Mouse (Mus musculus) gastrocnemius, adult 2 months (tissue): ENCODE measurements around the gene Optn. TPM values are rescaled to one million over a fixed set of nuclear protein-coding genes. Genes with fewer than 3 reads are reported as not detected.
A peak's percentile ranks its signal among the peaks of the same experiment; 100 is the strongest.
"Not testable (repeated sequence)": the region's sequence is repeated elsewhere in the genome, so short reads cannot be mapped to it uniquely, and the experiment has no call there.

Experiments
- DNase-seq: peaks from one replicate; pipeline ENCODE4 v3.0.0; 2022
- H3K27ac ChIP-seq: fragments of 200-600 bp; 2 replicates; pipeline ENCODE4 v1.8.1; 2022; ENCODE audit warnings: mild to moderate bottlenecking
- H3K4me3 ChIP-seq: fragments of 200-600 bp; 2 replicates; pipeline ENCODE4 v1.8.1; 2022; ENCODE audit warnings: mild to moderate bottlenecking, moderate library complexity
- CTCF ChIP-seq: fragments of 200-600 bp; IDR thresholded peaks from 2 replicates; pipeline ENCODE4 v1.8.1; 2022; ENCODE audit warnings: antibody characterized with exemption, mild to moderate bottlenecking, moderate library complexity
- intact Hi-C: fragments of 180-260 bp; cut with DNase I; formaldehyde crosslinking; loops from one replicate; pipeline ENCODE4 v1.15.1; 2025
- long read RNA-seq, 2 experiments: library from polyadenylated mRNA; stranded (forward); transcript quantifications; one replicate each; pipeline ENCODE4 v2.0.0; 2021
- total RNA-seq, 2 experiments: library from RNA; stranded (reverse); gene quantifications; 2 replicates each; pipeline ENCODE4 v1.2.3; 2021

Gene Optn
- total RNA-seq = 10 to 100 TPM; 80.2 to 99.2 TPM
- long read RNA-seq, experiment 1, transcript Optn-201 (15 exons, 2,411 nt) = minor isoform, 17 of 131 reads
- long read RNA-seq, experiment 1, transcript Optn-202 (14 exons, 2,614 nt) = major isoform, 70 of 131 reads
- long read RNA-seq, experiment 1, partial matches to known transcripts = 17 of 131 reads
- long read RNA-seq, experiment 1, other reads (novel, unspliced or antisense) = 27 of 131 reads
- long read RNA-seq, experiment 2, transcript Optn-202 (14 exons, 2,614 nt) = major isoform, 127 of 214 reads
- long read RNA-seq, experiment 2, transcript Optn-201 (15 exons, 2,411 nt) = minor isoform, 17 of 214 reads
- long read RNA-seq, experiment 2, partial matches to known transcripts = 10 of 214 reads
- long read RNA-seq, experiment 2, other reads (novel, unspliced or antisense) = 60 of 214 reads

DNA sequence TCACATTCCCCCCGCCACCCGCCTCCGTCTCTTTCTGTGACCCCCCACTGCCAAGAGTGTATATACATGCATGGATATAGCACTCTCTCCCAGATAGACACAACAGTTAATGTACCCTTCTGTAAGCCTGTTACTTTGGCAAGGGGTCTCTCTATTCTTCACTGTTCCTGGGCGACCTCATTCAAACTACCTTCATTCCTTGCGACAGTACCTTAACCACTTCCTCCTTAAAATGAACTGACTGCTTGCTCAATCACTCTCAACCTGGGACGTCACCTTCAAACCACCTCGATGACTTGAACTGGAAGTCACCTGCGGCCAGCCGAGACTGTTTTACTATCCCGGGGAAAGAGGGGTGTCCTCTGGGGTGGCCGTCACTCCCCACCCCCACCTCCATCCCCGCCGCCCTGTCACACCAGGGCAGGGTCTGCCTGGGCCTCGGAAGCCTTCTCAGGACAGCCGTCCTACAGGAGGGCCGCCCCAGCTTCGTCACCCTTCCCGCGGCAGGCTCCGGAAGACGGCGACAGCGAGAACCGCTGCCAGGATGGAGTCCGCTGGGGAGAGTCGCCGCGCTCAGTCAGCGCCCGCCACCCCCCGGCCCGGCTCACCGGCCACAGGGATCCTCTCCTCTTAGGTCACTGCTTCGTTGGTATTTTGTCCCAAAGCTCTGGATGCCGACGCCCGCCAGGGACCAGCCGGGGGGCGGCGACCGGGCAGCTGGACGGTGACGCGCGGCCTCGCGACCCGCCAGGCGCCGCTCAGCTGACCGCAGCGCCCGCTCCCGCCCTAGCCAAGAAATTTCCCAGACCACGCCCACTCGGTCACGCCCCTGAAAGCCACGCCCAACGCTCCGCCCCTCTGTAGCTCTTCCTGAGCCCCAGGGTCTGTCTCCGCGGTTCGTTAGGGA, at the start of gene Optn:
Gene Optn, minus strand, starts transcription at position 753 of the 907 bp plus-strand sequence.
- Histone ChIP-seq H3K4me3 (peak within 1 kb of the TSS; percentile 77), H3K27ac (peak within 1 kb of the TSS; percentile 94)
- peak; percentile 94 for DNase-seq
- intact Hi-C loops = loop anchor here (5.0 kb wide), 1 partner anchor 36 kb away; no protein-coding TSS in a partner anchor
- TF ChIP-seq CTCF = no peak

DNA sequence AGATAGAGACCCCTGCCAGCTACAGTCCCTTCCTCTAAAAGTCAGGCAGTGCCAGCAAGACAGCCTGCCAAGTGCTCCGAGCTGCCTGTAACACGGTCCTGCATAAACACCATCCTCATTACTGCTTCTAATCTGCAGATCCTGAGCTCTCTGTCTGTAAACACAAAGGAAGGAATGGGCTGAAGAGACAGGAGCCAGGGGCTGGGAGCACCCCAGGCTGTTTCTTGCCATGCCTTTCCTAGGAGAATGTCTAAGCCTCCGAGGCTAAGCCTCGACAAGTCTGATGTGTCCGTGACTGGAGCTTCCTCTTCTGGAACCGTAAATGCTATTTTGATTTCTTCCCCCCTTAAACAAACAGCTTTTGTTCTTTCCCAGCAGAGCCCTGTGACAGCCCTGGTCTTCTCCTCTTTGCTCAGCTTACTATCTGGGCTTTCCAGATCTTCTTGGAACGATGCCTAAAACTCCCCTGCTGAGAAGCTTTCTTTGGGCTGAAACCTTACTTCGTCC, 49.0 kb upstream of the Optn start:
- H3K27ac ChIP-seq = no peak overlapping the region
- no peak for TF ChIP-seq CTCF
- DNase-seq = no peak

DNA sequence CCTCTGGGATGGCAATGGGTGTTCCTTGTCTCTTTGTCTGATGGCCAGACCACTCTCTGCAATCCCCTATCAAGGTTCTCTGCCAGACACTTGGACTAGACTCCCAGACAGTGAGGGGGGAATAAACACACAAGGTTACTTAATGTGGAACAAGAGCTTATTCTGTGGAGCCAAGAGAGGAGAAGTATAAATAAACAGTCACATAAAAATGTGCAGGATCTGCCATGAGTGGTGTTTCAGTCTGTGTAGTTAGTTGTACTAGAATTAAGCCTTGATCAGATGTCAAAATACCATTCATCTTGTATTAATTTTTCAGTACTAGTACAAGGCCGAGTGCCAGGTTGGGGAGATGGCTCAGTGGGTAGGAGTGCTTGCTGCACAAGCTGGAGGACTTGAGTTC, 39.0 kb upstream of the Optn start:
- H3K27ac ChIP-seq = no peak overlapping the region
- DNase-seq = no peak
- intact Hi-C loops = no loop called here
- no peak overlapping the region for H3K4me3 ChIP-seq
- no peak for TF ChIP-seq CTCF

More for the DNA sequence above, 49.0 kb upstream of the Optn start:
- intact Hi-C loops = no loop called here
- H3K4me3 ChIP-seq = no peak overlapping the region

DNA sequence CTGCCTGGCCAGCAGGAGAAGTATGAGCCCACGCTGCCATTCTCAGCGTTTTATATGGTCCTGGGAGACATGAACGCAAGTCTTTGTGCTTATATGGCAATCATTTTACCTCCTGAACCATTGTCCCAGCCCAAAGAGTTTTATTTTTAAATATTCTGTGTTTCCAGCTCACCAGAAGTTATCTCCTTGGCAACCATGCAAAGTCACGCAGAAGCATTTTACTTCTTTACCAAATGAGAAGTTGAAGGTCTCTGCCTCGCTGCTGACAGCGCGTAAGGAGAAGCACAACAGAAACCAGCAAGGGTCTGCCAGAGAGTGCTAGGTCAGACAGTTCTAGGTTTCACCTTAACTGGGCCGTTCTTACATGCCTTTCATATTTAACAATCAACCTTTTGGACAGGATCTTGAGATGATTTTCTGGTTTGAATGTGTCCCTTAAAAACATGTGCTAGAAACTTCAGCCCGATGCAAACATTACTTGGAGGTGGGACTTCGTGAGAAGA, 37.9 kb upstream of the Optn start:
- no peak for DNase-seq
- H3K4me3 ChIP-seq = no peak overlapping the region
- intact Hi-C loops = no loop called here
- TF ChIP-seq CTCF = no peak
- no peak overlapping the region for H3K27ac ChIP-seq

DNA sequence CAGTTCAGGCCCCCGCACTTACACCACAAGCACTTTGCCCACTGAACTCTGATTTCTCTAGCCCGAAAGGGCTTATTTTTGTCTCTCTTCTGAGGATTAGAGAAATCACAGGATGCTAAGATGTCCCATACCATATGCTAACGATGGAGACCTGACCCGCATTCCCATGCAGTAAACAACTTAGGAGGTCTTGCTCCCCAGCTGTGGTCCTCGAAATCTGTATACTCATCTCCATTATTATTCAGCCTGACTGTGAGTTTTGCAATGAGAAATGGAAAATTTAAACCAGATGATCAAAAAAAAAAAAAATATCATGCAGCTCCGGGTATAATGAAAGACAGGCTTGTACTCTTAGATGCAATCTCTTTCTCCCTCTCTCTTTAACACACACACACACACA, 35.3 kb upstream of the Optn start:
- TF ChIP-seq CTCF = no peak
- Histone ChIP-seq H3K27ac (no peak overlapping the region), H3K4me3 (no peak overlapping the region)
- intact Hi-C loops = no loop called here
- DNase-seq = no peak

DNA sequence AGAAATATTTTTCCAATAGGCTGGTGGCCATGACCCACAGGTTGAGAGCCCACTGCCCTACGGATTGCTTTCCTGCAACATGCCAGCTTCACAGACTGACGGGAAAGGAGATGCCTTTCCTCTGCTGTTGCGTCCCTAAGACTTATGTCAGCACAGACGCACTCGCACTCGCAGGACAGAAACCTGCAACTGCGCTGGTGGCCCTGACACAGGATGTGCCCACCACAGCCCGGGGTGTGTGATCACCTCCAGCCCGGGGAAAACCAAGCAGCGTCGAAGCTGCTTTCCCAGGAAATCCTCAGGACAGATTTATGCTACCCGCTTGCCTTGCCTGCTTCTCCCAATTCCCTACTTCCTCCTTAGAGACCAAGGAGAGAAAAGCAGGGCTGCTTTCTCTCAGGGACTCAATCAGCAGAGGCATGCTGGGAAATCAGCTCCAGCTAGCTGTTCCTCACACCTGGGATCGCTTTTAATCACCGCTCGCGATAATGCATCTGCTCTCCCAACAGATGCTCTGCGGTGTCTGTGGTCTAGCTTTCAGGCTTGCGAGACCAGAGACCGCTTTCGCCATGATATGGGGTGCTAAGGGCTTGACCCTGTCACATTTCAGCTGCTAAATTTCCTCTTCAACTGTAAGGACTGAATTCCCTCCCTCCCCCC, 34.1 kb upstream of the Optn start:
- TF ChIP-seq CTCF = no peak
- intact Hi-C loops = no loop called here
- DNase-seq = no peak
- Histone ChIP-seq H3K4me3 (peak overlapping the region; percentile 19; the same call in 1 of the 2 replicates), H3K27ac (no peak overlapping the region)

DNA sequence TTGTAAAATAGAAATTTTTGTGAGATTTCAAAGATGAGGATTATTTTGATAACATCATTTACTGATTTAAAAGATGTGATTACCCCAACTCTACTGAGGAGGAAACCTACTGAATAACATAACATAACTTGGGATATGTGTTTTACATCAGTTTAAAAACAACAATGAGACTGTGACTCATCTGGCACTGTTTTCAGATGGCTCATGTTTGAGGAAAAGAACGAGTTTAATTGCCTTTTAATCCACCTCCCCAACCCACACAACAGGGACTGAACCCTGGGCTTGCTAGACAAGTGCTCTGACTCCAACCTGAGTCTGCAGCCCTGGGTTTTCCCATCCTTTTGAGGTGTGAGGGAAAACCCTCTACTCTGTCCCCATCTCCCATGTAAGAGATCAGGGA, 31.5 kb upstream of the Optn start:
- intact Hi-C loops = no loop called here
- TF ChIP-seq CTCF = no peak
- H3K4me3 ChIP-seq = no peak overlapping the region
- no peak for DNase-seq
- no peak overlapping the region for H3K27ac ChIP-seq

DNA sequence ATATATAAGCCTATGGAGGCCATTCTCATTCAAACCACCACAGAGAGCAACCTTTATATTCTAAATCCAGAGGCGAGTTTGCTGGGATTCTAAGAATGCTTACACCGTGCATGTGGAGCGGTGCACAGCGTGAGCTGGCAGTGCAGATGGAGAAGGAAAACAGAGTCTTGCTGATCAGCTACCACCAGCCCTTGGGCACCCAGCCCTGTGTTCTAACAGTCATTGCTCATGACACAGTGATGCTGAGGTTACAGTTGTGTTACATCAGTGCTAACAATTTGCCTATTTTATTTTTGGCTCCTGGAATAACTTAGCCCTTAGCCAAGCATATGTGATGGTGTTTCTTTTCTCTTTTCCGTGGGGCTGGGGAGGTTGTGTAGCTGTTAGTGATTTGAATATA, 31.0 kb upstream of the Optn start:
- TF ChIP-seq CTCF = no peak
- H3K27ac ChIP-seq = no peak overlapping the region
- intact Hi-C loops = no loop called here
- no peak overlapping the region for H3K4me3 ChIP-seq
- DNase-seq = no peak

DNA sequence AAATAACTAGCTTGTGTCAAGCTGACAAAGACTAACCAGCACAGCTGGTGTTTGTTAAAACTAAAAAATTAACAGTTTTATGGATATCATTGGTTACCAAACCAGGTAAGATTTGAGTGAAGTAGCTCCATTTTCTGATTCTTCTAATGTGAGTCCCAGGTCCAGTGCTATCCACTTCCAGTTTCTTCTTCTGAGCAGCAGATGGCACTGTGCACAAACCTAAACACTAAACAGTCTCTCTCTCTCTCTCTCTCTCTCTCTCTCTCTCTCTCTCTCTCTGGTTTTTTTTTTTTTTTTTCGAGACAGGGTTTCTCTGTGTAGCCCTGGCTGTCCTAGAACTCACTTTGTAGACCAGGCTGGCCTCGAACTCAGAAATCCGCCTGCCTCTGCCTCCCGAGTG, 26.5 kb upstream of the Optn start:
- H3K4me3 ChIP-seq, H3K27ac ChIP-seq, DNase-seq, intact Hi-C loops: not testable (repeated sequence)
- TF ChIP-seq CTCF = peak; percentile 63

DNA sequence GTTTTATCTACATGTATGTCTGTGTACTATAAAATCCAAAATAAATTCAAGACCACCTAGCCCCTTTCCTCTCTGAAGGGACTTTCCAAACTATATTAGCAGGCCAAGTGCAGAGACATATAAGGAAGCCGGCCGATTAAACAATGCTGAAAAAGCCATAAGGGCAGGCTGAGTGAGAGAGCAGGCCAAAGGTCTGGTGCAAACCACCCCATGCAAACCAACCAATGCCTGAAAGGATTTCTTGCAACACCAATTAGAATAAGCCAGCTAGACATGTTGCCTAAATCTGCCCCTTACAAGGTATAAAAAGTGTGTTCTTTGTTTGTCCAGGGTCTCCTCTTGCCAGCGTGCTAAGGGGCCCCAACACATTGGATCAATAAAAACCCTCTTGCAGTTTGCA, 23.8 kb upstream of the Optn start:
- no peak overlapping the region for H3K4me3 ChIP-seq
- intact Hi-C loops = loop anchor here (5.0 to 10.0 kb wide), 2 partner anchors 315 to 347 kb away; no protein-coding TSS in a partner anchor
- TF ChIP-seq CTCF = no peak
- no peak for DNase-seq
- H3K27ac ChIP-seq = no peak overlapping the region

DNA sequence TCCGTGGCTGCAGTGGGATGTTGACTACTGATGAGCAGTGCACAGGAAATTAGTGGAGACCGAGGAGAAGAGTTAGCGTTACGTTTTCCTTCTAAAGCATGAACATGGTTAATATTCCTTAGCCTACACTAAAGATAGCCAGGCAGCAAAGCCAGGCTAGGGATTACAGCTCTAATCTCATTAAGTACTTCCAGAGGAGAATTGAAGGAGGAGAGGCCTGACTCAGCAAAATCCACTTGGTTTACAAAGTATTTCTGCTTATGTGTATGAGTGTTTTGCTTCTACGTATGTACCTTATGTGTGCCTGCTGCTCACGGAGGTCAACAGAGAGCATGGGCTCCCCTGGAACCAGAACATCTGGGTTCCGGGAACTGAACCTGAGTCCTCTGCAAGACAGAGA, 19.9 kb upstream of the Optn start:
- TF ChIP-seq CTCF = no peak
- intact Hi-C loops = loop anchor here (10.0 kb wide), 1 partner anchor 351 kb away; no protein-coding TSS in a partner anchor
- no peak overlapping the region for H3K27ac ChIP-seq
- DNase-seq = no peak
- H3K4me3 ChIP-seq = no peak overlapping the region
